Mouse (Mus musculus) CH12.LX (cell line): ENCODE measurements around the gene Gstm6. TPM values are rescaled to one million over a fixed set of nuclear protein-coding genes. Genes with fewer than 3 reads are reported as not detected.

Experiments used
- DNase-seq: peaks from one replicate; pipeline ENCODE4 v3.0.0-alpha.2; 2013; ENCODE audit errors: extremely low read depth
- H3K27ac ChIP-seq: 2 replicates; pipeline ENCODE4 v1.5.1; 2012; ENCODE audit warnings: low read depth, mild to moderate bottlenecking, control low read depth, moderate library complexity; ENCODE audit not compliant: insufficient read depth
- H3K27me3 ChIP-seq: replicated peaks from 2 replicates; pipeline ENCODE3; 2012; ENCODE audit warnings: inconsistent platforms
- H3K36me3 ChIP-seq, 2 experiments: replicated peaks in 1 of 2; 2 replicates each; pipeline versions ENCODE3 to v1.6.1; 2012; ENCODE audit warnings: inconsistent platforms in 1 of 2, low read length in 1 of 2, mild to moderate bottlenecking in 1 of 2, mixed read lengths in 1 of 2, moderate library complexity in 1 of 2; ENCODE audit not compliant: control insufficient read depth in 1 of 2, insufficient read depth in 1 of 2
- H3K4me1 ChIP-seq, 2 experiments: 2 replicates each; pipeline ENCODE4 v1.6.1; 2012; ENCODE audit warnings: inconsistent platforms in 1 of 2, moderate library complexity in 1 of 2; ENCODE audit not compliant: insufficient read depth in 2 of 2, control insufficient read depth in 1 of 2
- H3K4me2 ChIP-seq: 2 replicates; pipeline ENCODE4 v1.6.1; 2012; ENCODE audit warnings: low read depth, mild to moderate bottlenecking, control low read depth; ENCODE audit not compliant: poor library complexity, insufficient read depth, severe bottlenecking
- H3K4me3 ChIP-seq, 3 experiments: fragments of 150-350 bp in 1 of 3; sonication (generic) in 1 of 3; replicated peaks in 1 of 3; 2 replicates each; pipeline versions ENCODE3 to v1.5.1; 2011 to 2012; ENCODE audit warnings: low read depth in 2 of 3, low read length in 2 of 3, mild to moderate bottlenecking in 2 of 3, moderate library complexity in 2 of 3, control low read depth in 1 of 3, improper control_type of control experiment in 1 of 3, inconsistent platforms in 1 of 3, mixed read lengths in 1 of 3; ENCODE audit not compliant: poor library complexity in 1 of 3
- H3K79me2 ChIP-seq: replicated peaks from 2 replicates; pipeline ENCODE4 v1.6.1; 2012; ENCODE audit warnings: mild to moderate bottlenecking, moderate library complexity; ENCODE audit not compliant: control insufficient read depth, poor library complexity, insufficient read depth, severe bottlenecking; ENCODE audit errors: extremely low read depth
- H3K9ac ChIP-seq: 2 replicates; pipeline ENCODE4 v1.6.1; 2012; ENCODE audit warnings: low read depth, mild to moderate bottlenecking, control low read depth, moderate library complexity; ENCODE audit not compliant: insufficient read depth
- H3K9me3 ChIP-seq: replicated peaks from 2 replicates; pipeline ENCODE3; 2012; ENCODE audit warnings: low read length, inconsistent platforms, mixed read lengths
- CHD1 ChIP-seq: IDR thresholded peaks from 2 replicates; pipeline ENCODE4 v1.6.1; 2012; ENCODE audit warnings: low read depth, low read length, improper control_type of control experiment, inconsistent platforms
- CHD2 ChIP-seq: IDR thresholded peaks from 2 replicates; pipeline ENCODE4 v1.6.1; 2011; ENCODE audit warnings: low read length, improper control_type of control experiment
- CTCF ChIP-seq, 2 experiments: IDR thresholded peaks in 1 of 2; conservative IDR thresholded peaks in 1 of 2; 2 replicates each; pipeline ENCODE4 v1.5.1; 2011 to 2012; ENCODE audit warnings: low read depth in 2 of 2, low read length in 2 of 2, improper control_type of control experiment in 1 of 2, inconsistent platforms in 1 of 2, mild to moderate bottlenecking in 1 of 2, moderate library complexity in 1 of 2
- E2F4 ChIP-seq: IDR thresholded peaks from 2 replicates; pipeline ENCODE4 v1.6.1; 2011; ENCODE audit warnings: low read depth, low read length, improper control_type of control experiment; ENCODE audit not compliant: insufficient replicate concordance
- ELF1 ChIP-seq: IDR thresholded peaks from 2 replicates; pipeline ENCODE4 v1.6.1; 2014; ENCODE audit warnings: low read depth, mild to moderate bottlenecking, inconsistent platforms, low read length, improper control_type of control experiment
- EP300 ChIP-seq: IDR thresholded peaks from 2 replicates; pipeline ENCODE4 v1.6.1; 2011; ENCODE audit warnings: low read length, improper control_type of control experiment
- ETS1 ChIP-seq: conservative IDR thresholded peaks from 2 replicates; pipeline ENCODE4 v1.6.1; 2012; ENCODE audit warnings: low read depth, mild to moderate bottlenecking, inconsistent platforms, low read length, improper control_type of control experiment, moderate library complexity
- IRF4 ChIP-seq: IDR thresholded peaks from 2 replicates; pipeline ENCODE4 v1.6.1; 2014; ENCODE audit warnings: low read depth, mild to moderate bottlenecking, inconsistent platforms, low read length, improper control_type of control experiment
- JUN ChIP-seq: IDR thresholded peaks from 2 replicates; pipeline ENCODE4 v1.6.1; 2011; ENCODE audit warnings: low read depth, mild to moderate bottlenecking, low read length, improper control_type of control experiment, moderate library complexity; ENCODE audit not compliant: insufficient read depth
- KAT2A ChIP-seq: IDR thresholded peaks from 2 replicates; pipeline ENCODE4 v1.6.1; 2012; ENCODE audit warnings: low read length, improper control_type of control experiment, inconsistent platforms; ENCODE audit not compliant: insufficient replicate concordance
- MAFK ChIP-seq: IDR thresholded peaks from 2 replicates; pipeline ENCODE4 v1.6.1; 2011; ENCODE audit warnings: low read length, improper control_type of control experiment; ENCODE audit not compliant: insufficient replicate concordance
- MEF2A ChIP-seq: IDR thresholded peaks from 2 replicates; pipeline ENCODE4 v1.6.1; 2014; ENCODE audit warnings: low read depth, mild to moderate bottlenecking, inconsistent platforms, low read length, improper control_type of control experiment, borderline replicate concordance
- MXI1 ChIP-seq: IDR thresholded peaks from 2 replicates; pipeline ENCODE4 v1.6.1; 2011; ENCODE audit warnings: mild to moderate bottlenecking, low read depth, low read length, improper control_type of control experiment
- MYC ChIP-seq: IDR thresholded peaks from 2 replicates; pipeline ENCODE4 v1.6.1; 2011; ENCODE audit warnings: low read depth, mild to moderate bottlenecking, improper control_type of control experiment, low read length
- NRF1 ChIP-seq: IDR thresholded peaks from 2 replicates; pipeline ENCODE4 v1.6.1; 2014; ENCODE audit warnings: low read depth, mild to moderate bottlenecking, inconsistent platforms, low read length, improper control_type of control experiment, moderate library complexity
- POLR2AphosphoS2 ChIP-seq: IDR thresholded peaks from 2 replicates; pipeline ENCODE4 v1.6.1; 2011; ENCODE audit warnings: low read depth, low read length, improper control_type of control experiment
- RAD21 ChIP-seq: IDR thresholded peaks from 2 replicates; pipeline ENCODE4 v1.6.1; 2011; ENCODE audit warnings: low read depth, mild to moderate bottlenecking, low read length, improper control_type of control experiment, moderate library complexity
- RCOR1 ChIP-seq: conservative IDR thresholded peaks from 2 replicates; pipeline ENCODE4 v1.6.1; 2012; ENCODE audit warnings: low read depth, mild to moderate bottlenecking, inconsistent platforms, low read length, improper control_type of control experiment
- SIN3A ChIP-seq: IDR thresholded peaks from 2 replicates; pipeline ENCODE4 v1.6.1; 2012; ENCODE audit warnings: low read length, improper control_type of control experiment, inconsistent platforms
- SMC3 ChIP-seq: IDR thresholded peaks from 2 replicates; pipeline ENCODE4 v1.6.1; 2011; ENCODE audit warnings: low read depth, low read length, improper control_type of control experiment
- TBP ChIP-seq: conservative IDR thresholded peaks from 2 replicates; pipeline ENCODE4 v1.6.1; 2011; ENCODE audit warnings: low read depth, low read length, improper control_type of control experiment
- UBTF ChIP-seq: IDR thresholded peaks from 2 replicates; pipeline ENCODE4 v1.6.1; 2012; ENCODE audit warnings: low read depth, mild to moderate bottlenecking, inconsistent platforms, low read length, improper control_type of control experiment, moderate library complexity
- ZC3H11A ChIP-seq: IDR thresholded peaks from 2 replicates; pipeline ENCODE4 v1.6.1; 2012; ENCODE audit warnings: low read depth, mild to moderate bottlenecking, inconsistent platforms, low read length, improper control_type of control experiment
- dilution Hi-C: fragments of 300-500 bp; cut with MboI; formaldehyde crosslinking; loops from 2 replicates; pipeline ENCODE4 v1.14.3; 2020; ENCODE audit warnings: low sequenced_read_pairs; ENCODE audit not compliant: extremely low pct_unique_long_range_greater_than_20kb, extremely low pct_ligation_motif_present
- in situ Hi-C: fragments of 300-500 bp; cut with MboI; formaldehyde crosslinking; loops from 3 replicates; pipeline ENCODE4 v1.14.3; 2019; ENCODE audit warnings: low sequenced_read_pairs, low pct_ligation_motif_present, low pct_unique_long_range_greater_than_20kb, mixed read lengths
- polyA plus RNA-seq: library from polyadenylated mRNA; unstranded; fragments of >175 nt; gene quantifications from 2 replicates; pipeline ENCODE4 v1.2.1, GENCODE M21; 2012; ENCODE audit warnings: low read depth; ENCODE audit not compliant: insufficient read length
- total RNA-seq, 2 experiments: library from RNA; depleted of rRNA; stranded (reverse); fragments of 300-350 nt in 1 of 2; fragments of >200 nt in 1 of 2; gene quantifications; 2 replicates each; pipeline ENCODE4 v1.2.3; 2012 to 2014

The Gstm6 gene
- total and polyA plus RNA-seq, 3 experiments, result 0.17 to 0.44 (median 0.35) TPM

DNA sequence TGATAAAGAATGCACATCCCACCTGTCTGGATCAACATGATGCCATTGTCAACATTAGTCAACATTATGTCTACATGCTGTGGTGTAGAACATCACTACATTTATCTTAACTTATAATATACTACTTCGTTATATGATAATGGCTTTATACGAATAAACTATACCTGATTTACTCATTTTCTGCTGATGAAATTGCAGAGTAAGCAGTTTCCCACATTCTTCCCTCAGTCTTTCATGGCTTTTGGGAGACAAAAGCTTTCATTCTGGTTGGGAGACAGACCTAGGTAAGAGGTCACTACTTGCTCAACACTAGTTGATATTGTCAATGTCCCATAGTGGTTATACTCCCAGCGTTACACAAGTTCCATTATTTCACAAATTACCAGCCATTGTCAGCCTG, 18.2 kb downstream of the Gstm6 start:
- Histone ChIP-seq H3K4me3 (no peak overlapping the region), H3K36me3 (no peaks in the 10 kb centered on the region), H3K27ac (no peak overlapping the region), H3K79me2 (no peaks in the 10 kb centered on the region), H3K9ac (no peak overlapping the region), H3K27me3 (peaks cover 3% of the 10 kb centered on the region), H3K9me3 (no peaks in the 10 kb centered on the region), H3K4me2 (no peak overlapping the region), H3K4me1 (no peaks in the 10 kb centered on the region)
- in situ Hi-C loops (no loop called here), dilution Hi-C loops (no loop called here)
- no peak for DNase-seq
- no peak for TF ChIP-seq POLR2AphosphoS2
- no peak for TF ChIP-seq EP300
- no peak for TF ChIP-seq E2F4
- no peak for TF ChIP-seq KAT2A
- no peak for TF ChIP-seq ELF1
- TF ChIP-seq MAFK, result peak; percentile 73; the same call in 1 of the 2 replicates

- dilution Hi-C loops, result no loop called here
- no peak for DNase-seq
- H3K9me3 ChIP-seq, result no peaks in the 10 kb centered on the region
Observed at GRCm38 (mm10) chr3:107920348-107920747, 23.2 kb downstream of the Gstm6 start.

GRCm38 (mm10) chr3:107917783-107918408, 25.7 kb downstream of the Gstm6 start:
- dilution Hi-C loops, result no loop called here
- no peak overlapping the region for H3K4me3 ChIP-seq
- no peak for TF ChIP-seq MEF2A
- TF ChIP-seq RCOR1, result no peak
- no peak for TF ChIP-seq CHD2
- no peak for TF ChIP-seq MXI1
- TF ChIP-seq CTCF (conservative IDR thresholded peaks at IDR 0.05 in 1 of 2, IDR thresholded peaks at IDR 0.05 in 1 of 2; ENCODE audit: low read depth in 2 of 2, low read length in 2 of 2), result peak; percentile 55 to 83
- no peak for TF ChIP-seq JUN
- TF ChIP-seq TBP, result no peak
- TF ChIP-seq IRF4, result no peak
- TF ChIP-seq ELF1, result no peak
- TF ChIP-seq ETS1, result no peak
- TF ChIP-seq CHD1, result no peak
- peak; percentile 58 for TF ChIP-seq SMC3
- TF ChIP-seq SIN3A, result no peak
- no peak for TF ChIP-seq UBTF
- TF ChIP-seq NRF1, result no peak
- TF ChIP-seq ZC3H11A, result no peak
- TF ChIP-seq RAD21, result peak; percentile 69
- TF ChIP-seq MYC, result peak; percentile 91
- TF ChIP-seq KAT2A, result no peak

More at GRCm38 (mm10) chr3:107920348-107920747, 23.2 kb downstream of the Gstm6 start:
- TF ChIP-seq MEF2A (no peak), ELF1 (no peak), EP300 (no peak), MXI1 (no peak)
- no peaks in the 10 kb centered on the region for H3K36me3 ChIP-seq
- no peak overlapping the region for H3K4me2 ChIP-seq
- H3K4me3 ChIP-seq, result no peak overlapping the region
- no peak overlapping the region for H3K9ac ChIP-seq
- H3K79me2 ChIP-seq, result no peaks in the 10 kb centered on the region
- in situ Hi-C loops, result no loop called here
- no peaks in the 10 kb centered on the region for H3K4me1 ChIP-seq
- no peak overlapping the region for H3K27ac ChIP-seq
- peaks cover 13% of the 10 kb centered on the region for H3K27me3 ChIP-seq

More at GRCm38 (mm10) chr3:107917783-107918408, 25.7 kb downstream of the Gstm6 start:
- Histone ChIP-seq H3K79me2 (no peaks in the 10 kb centered on the region), H3K27ac (no peak overlapping the region), H3K9ac (no peak overlapping the region), H3K4me2 (no peak overlapping the region; the same call in 1 of the 2 replicates), H3K9me3 (peaks cover 2% of the 10 kb centered on the region), H3K27me3 (peaks cover 18% of the 10 kb centered on the region), H3K36me3 (no peaks in the 10 kb centered on the region), H3K4me1 (no peaks in the 10 kb centered on the region)
- in situ Hi-C loops, result loop anchor here (10.0 kb wide), 1 partner anchor 53 kb away; no protein-coding TSS in a partner anchor
- DNase-seq, result peak; percentile 72
